Comparison of ENCODE assay signal across 21 mouse cellular contexts in the genomic region with DNA sequence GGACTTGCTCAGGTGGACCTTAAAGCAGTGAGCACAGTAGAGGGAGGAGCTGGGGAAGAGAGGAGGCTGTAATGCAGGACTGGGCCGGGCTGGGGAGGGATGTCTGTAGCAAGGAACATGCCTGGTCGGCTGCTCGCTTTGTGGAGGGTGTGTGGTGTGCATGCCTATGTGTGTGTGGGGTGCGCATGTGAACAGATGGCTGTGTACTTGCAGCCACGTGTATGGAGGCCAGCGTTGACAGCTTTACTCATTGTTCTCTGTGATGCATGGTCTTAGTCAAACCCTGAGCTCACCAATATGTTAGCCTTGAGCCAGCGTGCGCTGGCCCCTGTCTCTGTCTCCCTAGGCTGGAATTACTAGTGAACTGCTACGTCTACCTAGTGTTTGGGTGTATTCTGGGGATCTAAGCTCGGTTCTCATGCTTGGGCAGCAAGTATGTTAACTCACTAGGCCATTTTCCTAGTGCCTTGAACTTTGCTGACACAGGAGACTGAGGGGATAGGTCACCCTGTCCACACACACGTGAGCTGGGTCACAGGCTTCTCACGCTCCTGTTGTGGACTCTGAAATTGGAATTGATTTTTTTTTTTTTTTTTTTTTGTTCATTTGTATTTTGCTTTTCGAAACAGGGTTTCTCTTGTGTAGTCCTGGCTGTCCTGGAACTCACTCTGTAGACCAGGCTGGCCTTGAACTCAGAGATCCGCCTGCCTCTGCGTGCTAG. TPM values are rescaled to one million over a fixed set of nuclear protein-coding genes. Genes with fewer than 3 reads are reported as not detected.
A peak's percentile ranks its signal among the peaks of the same experiment; 100 is the strongest.
DNase-seq lines count a peak whose midpoint lies in the region; ATAC-seq lines count a peak whose summit lies in the region.
"Had no signal": no experiment of that assay in that cellular context is flagged by ENCODE, and none has a peak within 500 bp of the region (broad histone marks: within the 10 kb centered on the region; RNA-seq: fewer than 3 reads in every experiment).

No protein-coding gene starts in this region.

- H3K27ac ChIP-seq in kidney, embryonic 14.5 days (ENCODE audit: low read depth, low read length) = no peak overlapping the region
- H3K27ac ChIP-seq: forebrain, embryonic 13.5 days; gastrocnemius, adult 2 months; heart, adult 2 months; neural tube, embryonic 15.5 days; stomach, postnatal 0 days had no signal

- H3K4me2 ChIP-seq in kidney, embryonic 14.5 days (replicated peaks; ENCODE audit: low read depth, low read length) = no peak overlapping the region
- H3K4me2 ChIP-seq: forebrain, embryonic 13.5 days; midbrain, embryonic 11.5 days; neural tube, embryonic 15.5 days had no signal

- no peak overlapping the region for H3K9ac ChIP-seq in kidney, embryonic 14.5 days (ENCODE audit: low read depth, low read length)
- H3K9ac ChIP-seq: forebrain, embryonic 13.5 days; neural tube, embryonic 15.5 days had no signal

- 87% methylated on average over 15 of the region's 15 CpGs for WGBS in kidney, embryonic 14.5 days

- H3K36me3 ChIP-seq in kidney, embryonic 14.5 days (ENCODE audit: control insufficient read depth, insufficient read depth, low read length) = peaks cover 67% of the 10 kb centered on the region

- H3K9me3 ChIP-seq in kidney, embryonic 14.5 days (ENCODE audit: control insufficient read depth, low read length) = no peaks in the 10 kb centered on the region
- H3K9me3 ChIP-seq: forebrain, embryonic 13.5 days; neural tube, embryonic 15.5 days had no signal

- H3K4me1 ChIP-seq in kidney, embryonic 14.5 days (ENCODE audit: control insufficient read depth, insufficient read depth, low read length) = 0 out of 2 replicates have a peak, but pooled peaks cover 6% of the 10 kb centered on the region

- no peak overlapping the region for H3K4me3 ChIP-seq in kidney, embryonic 14.5 days (ENCODE audit: low read length)
- H3K4me3 ChIP-seq: forebrain, embryonic 13.5 days; gastrocnemius, adult 2 months; heart, adult 2 months; neural tube, embryonic 15.5 days had no signal

- DNase-seq in adrenal gland, postnatal 25 days = peak; percentile 20
- no peak for DNase-seq in adrenal gland, postnatal 10 days
- peak; percentile 45 to 76 for DNase-seq in layer of hippocampus, adult 18-20 months (ENCODE audit: low spot score in 2 of 2)
- DNase-seq in layer of hippocampus, postnatal 25 days (ENCODE audit: extremely low spot score in 1 of 2, low spot score in 1 of 2) = no peak
- DNase-seq in right cerebral cortex, adult 2 months (ENCODE audit: low spot score in 2 of 2) = peak; percentile 51 to 60
- no peak for DNase-seq in right cerebral cortex, postnatal 4 days
- DNase-seq in heart, adult 9 months (ENCODE audit: low spot score in 2 of 2) = no peak
- DNase-seq: cerebellum, adult 9-10 months; gastrocnemius, adult 2 months; heart, adult 2 months; heart, postnatal 14 days; kidney, adult 9 months had no signal

- no peak for ATAC-seq in kidney, embryonic 14.5 days (ENCODE audit: low FRiP score, low TSS enrichment)
- ATAC-seq: activated CD4-positive, CD25-positive, alpha-beta regulatory T cell, adult 4 months; forebrain, embryonic 13.5 days; lung, postnatal 0 days had no signal

- no peaks in the 10 kb centered on the region for H3K27me3 ChIP-seq in kidney, embryonic 14.5 days (ENCODE audit: control insufficient read depth, insufficient read depth, low read length)
- H3K27me3 ChIP-seq: forebrain, embryonic 13.5 days; neural tube, embryonic 15.5 days had no signal

RNA-seq across cellular contexts. Expression of gene Epn1, which starts 11.1 kb away (rescaled TPM):
- 140 and 152 TPM in 2 replicates for total RNA-seq in adrenal gland, postnatal 25 days (2021)
- 100 to 1,000 TPM; 144 to 150 TPM for total RNA-seq in adrenal gland, postnatal 10 days (2021)
- total RNA-seq in layer of hippocampus, adult 18-20 months (2021) = 100 to 1,000 TPM; 558 to 565 TPM
- total RNA-seq in layer of hippocampus, postnatal 25 days (2021) = 100 to 1,000 TPM; 520 to 560 TPM
- 53.2 and 63.8 TPM in 2 replicates for polyA plus RNA-seq in kidney, embryonic 14.5 days (2014; fragmentation: Nextera tagmentation; extraction: Ambion mirVana)

RNA-seq across cellular contexts. Expression of gene Rfpl4, which starts 25.6 kb away (rescaled TPM):
- total RNA-seq in adrenal gland, postnatal 25 days (2021) = not detected in 2 replicates
- total RNA-seq in adrenal gland, postnatal 10 days (2021) = not detected
- not detected for total RNA-seq in layer of hippocampus, adult 18-20 months (2021)
- total RNA-seq in layer of hippocampus, postnatal 25 days (2021) = not detected
- polyA plus RNA-seq in kidney, embryonic 14.5 days (2014; fragmentation: Nextera tagmentation; extraction: Ambion mirVana) = not detected in 2 replicates
- total RNA-seq: gastrocnemius, adult 2 months; heart, adult 2 months; heart, postnatal 14 days had no signal
- polyA plus RNA-seq: activated CD4-positive, CD25-positive, alpha-beta regulatory T cell, adult 4 months; forebrain, embryonic 13.5 days; heart, adult 2 months; large intestine, adult 2 months; limb, embryonic 14.5 days; lung, postnatal 0 days; midbrain, embryonic 11.5 days; neural tube, embryonic 15.5 days; stomach, postnatal 0 days had no signal

RNA-seq across cellular contexts. Expression of gene U2af2, which starts 29.2 kb away (rescaled TPM):
- 191 and 195 TPM in 2 replicates for total RNA-seq in adrenal gland, postnatal 25 days (2021)
- total RNA-seq in adrenal gland, postnatal 10 days (2021) = 100 to 1,000 TPM; 142 to 161 TPM
- total RNA-seq in layer of hippocampus, adult 18-20 months (2021) = 100 to 1,000 TPM; 181 TPM
- total RNA-seq in layer of hippocampus, postnatal 25 days (2021) = 100 to 1,000 TPM; 170 to 180 TPM
- polyA plus RNA-seq in kidney, embryonic 14.5 days (2014; fragmentation: Nextera tagmentation; extraction: Ambion mirVana) = 120 and 148 TPM in 2 replicates

RNA-seq across cellular contexts. Expression of gene Rasl2-9, which starts 34.6 kb away (rescaled TPM):
- 1.3 and 1.7 TPM in 2 replicates for total RNA-seq in adrenal gland, postnatal 25 days (2021)
- total RNA-seq in adrenal gland, postnatal 10 days (2021) = 1 to 10 TPM; 2.2 to 3.1 TPM
- total RNA-seq in layer of hippocampus, adult 18-20 months (2021) = not detected
- total RNA-seq in layer of hippocampus, postnatal 25 days (2021) = under 1 TPM in 1 of 2 experiments, not detected in 1; 0.49 TPM
- polyA plus RNA-seq in kidney, embryonic 14.5 days (2014; fragmentation: Nextera tagmentation; extraction: Ambion mirVana) = 0.28 and 0.43 TPM in 2 replicates

RNA-seq across cellular contexts. Expression of gene Zfp580, which starts 39.8 kb away (rescaled TPM):
- total RNA-seq in adrenal gland, postnatal 25 days (2021) = 7.9 and 8.8 TPM in 2 replicates
- 10 to 100 TPM; 11.4 to 13.1 TPM for total RNA-seq in adrenal gland, postnatal 10 days (2021)
- total RNA-seq in layer of hippocampus, adult 18-20 months (2021) = 10 to 100 TPM; 28.7 to 31.7 TPM
- 10 to 100 TPM; 43.1 to 44.0 TPM for total RNA-seq in layer of hippocampus, postnatal 25 days (2021)
- polyA plus RNA-seq in kidney, embryonic 14.5 days (2014; fragmentation: Nextera tagmentation; extraction: Ambion mirVana) = 43.6 and 56.2 TPM in 2 replicates

Comparison
In these comparisons a context has a peak if more than half of its experiments do, and no peak if none do; other contexts are left out.
1. DNase-seq: peak in adrenal gland, postnatal 25 days (single experiment), layer of hippocampus, adult 18-20 months (2 of 2) and right cerebral cortex, adult 2 months (2 of 2); none in adrenal gland, postnatal 10 days (single experiment), layer of hippocampus, postnatal 25 days (0 of 2), right cerebral cortex, postnatal 4 days (single experiment) and heart, adult 9 months (0 of 2).